Mouse (Mus musculus) bone marrow macrophage, adult 2 months (primary cell): ENCODE results near the gene Ctf1.

Source experiments
- CTCF ChIP-seq: IDR thresholded peaks from 2 replicates; pipeline ENCODE4 v1.5.1; 2012; ENCODE audit warnings: low read depth, mild to moderate bottlenecking, low read length, moderate library complexity
- POLR2A ChIP-seq: IDR thresholded peaks from 2 replicates; pipeline ENCODE4 v1.6.1; 2012; ENCODE audit warnings: mild to moderate bottlenecking, low read depth, low read length, borderline replicate concordance

- TF ChIP-seq CTCF (no peak), POLR2A (no peak)
Measured at GRCm38 (mm10) chr7:127662926-127663325, 49.6 kb upstream of the Ctf1 start.
